Mouse (Mus musculus) T-helper 2 cell (primary cell): ENCODE results near the gene Xrra1.
"Not testable (repeated sequence)": the region's sequence is repeated elsewhere in the genome, so short reads cannot be mapped to it uniquely, and the experiment has no call there.

Experiments used
- in situ Hi-C: fragments of 300-600 bp; cut with MboI, MseI; formaldehyde crosslinking; loops from one replicate; pipeline ENCODE4 v1.15.1; 2025; ENCODE audit warnings: high pct_unique_total_duplicates

The Xrra1 gene

GRCm38 (mm10) chr7:99858813-99859585, at the start of gene Xrra1:
TSS of gene Xrra1 (plus strand) at chr7:99859116.
- in situ Hi-C loops = loop anchor here (5.0 to 10.0 kb wide), 2 partner anchors 37 to 474 kb away; partner anchors contain the start of gene Gdpd5

DNA sequence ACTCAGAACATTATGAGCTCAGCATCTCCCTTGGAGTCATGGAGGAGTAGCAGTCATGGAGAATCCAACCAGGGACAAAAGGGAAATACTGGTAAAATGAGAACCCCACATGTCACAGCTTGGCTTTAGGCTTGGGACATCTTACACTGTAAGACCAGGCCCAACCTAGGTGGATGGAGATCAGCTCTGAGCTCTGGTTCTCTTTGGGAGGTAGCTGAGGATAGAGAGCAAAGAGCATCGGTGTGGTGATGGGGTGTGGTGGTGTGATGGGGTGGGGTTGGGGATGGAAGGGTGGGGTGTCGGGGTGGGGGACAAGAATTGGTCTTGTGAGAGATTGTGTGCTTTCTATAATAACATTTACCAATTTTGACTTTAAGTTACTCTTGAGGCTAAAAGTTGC, 48.1 kb upstream of the Xrra1 start:
- in situ Hi-C loops = no loop called here

GRCm38 (mm10) chr7:99811661-99812060, 47.3 kb upstream of the Xrra1 start:
- in situ Hi-C loops = no loop called here

DNA sequence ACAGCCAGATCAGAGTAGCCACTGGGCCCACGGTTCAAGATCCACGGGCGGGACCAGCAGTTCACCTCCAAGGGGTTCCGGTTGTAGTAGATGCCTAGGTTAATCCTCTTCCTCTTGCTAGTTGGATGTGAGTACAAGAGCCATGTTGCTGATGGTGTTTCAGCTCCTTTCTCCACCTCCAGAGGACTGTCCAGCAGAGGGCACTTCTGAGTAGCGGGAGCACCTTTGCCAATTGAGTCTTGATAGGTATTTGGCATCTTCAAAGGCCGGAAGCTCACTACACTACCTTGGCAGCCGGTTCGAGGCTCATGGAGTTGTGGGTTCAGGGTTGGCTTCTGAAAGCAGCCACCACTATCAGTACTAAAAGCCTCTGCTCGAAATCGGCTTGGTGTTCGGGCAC, 45.5 kb upstream of the Xrra1 start:
- in situ Hi-C loops = no loop called here

GRCm38 (mm10) chr7:99818181-99818725, 40.7 kb upstream of the Xrra1 start:
- in situ Hi-C loops = not testable (repeated sequence)

DNA sequence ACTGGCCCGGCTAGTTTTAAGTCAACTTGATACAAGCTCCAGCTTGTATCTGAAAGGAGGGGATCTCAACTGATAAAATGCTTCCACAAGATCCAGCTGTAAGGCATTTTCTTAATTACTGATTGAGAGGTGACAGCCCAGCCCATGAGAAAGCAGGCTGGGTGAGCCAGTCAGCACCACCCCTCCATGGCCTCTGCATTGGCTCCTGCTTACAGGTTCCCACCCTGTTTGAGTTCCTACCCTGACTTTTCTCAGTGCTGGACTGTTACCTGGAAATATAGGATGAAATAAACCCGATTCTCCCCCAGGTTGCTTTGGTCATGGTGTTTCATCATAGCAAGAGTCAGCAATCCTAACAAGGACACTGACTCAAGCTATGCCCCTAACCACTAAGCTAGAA, 37.0 kb upstream of the Xrra1 start:
- in situ Hi-C loops = loop anchor here (5.0 kb wide), 1 partner anchor 35 kb away; the partner anchor contains the start of gene Xrra1

- in situ Hi-C loops = loop anchor here (5.0 kb wide), 1 partner anchor 35 kb away; the partner anchor contains the start of gene Xrra1
Measured at GRCm38 (mm10) chr7:99822426-99822825, 36.5 kb upstream of the Xrra1 start.

DNA sequence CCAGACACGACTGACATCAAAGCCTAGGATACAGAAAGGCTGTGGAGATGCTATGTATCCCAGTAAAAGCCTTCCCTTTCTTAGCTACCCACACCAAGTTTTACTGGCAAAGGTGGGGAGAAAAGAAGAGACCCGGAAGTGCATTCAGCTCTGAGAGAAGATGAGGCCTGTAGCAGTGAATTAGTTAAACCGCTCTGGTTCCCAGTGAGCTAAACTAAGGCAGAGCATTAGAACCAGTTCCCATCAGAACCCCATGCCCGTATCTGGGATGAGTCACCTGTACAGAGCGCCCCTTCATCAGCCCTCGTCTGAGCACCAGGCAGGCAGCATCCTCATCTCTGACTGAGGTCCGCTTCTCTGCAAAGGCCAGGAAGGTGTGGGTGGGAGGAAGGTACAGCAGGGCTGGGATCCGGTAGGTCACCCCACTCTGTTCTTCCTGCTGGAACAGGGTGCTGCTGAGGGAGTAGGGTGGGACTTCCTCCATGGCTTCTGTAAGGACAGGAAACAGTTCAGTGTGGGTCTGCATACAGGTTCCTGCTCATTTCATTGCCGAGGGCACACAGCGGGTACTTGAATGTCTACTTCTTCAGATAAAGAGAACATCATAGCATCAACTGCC, 35.8 kb upstream of the Xrra1 start:
- in situ Hi-C loops = loop anchor here (5.0 kb wide), 1 partner anchor 34 kb away; the partner anchor contains the start of gene Xrra1

GRCm38 (mm10) chr7:99824649-99825483, 34.0 kb upstream of the Xrra1 start:
- in situ Hi-C loops = loop anchor here (5.0 kb wide), 1 partner anchor 32 kb away; the partner anchor contains the start of gene Xrra1

GRCm38 (mm10) chr7:99825511-99825910, 33.4 kb upstream of the Xrra1 start:
- in situ Hi-C loops = no loop called here

DNA sequence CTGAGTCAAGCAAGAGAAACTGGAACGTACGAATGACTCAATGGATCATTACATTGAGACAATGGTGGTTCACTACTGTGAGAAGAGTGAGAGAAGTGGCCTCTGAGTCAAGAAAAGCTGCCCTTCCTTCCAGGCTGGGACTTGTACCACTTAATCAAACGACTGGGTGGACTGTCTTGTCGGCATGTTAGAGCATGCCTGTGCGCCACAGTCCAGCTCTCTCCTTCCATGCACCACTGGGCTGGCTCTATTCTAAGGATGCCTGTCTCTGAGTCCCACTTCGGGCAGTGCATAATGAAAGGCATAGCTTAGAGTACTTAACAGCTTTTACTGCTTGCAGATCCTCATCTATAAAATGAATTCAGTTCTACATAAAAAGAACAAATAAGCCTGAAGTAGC, 32.8 kb upstream of the Xrra1 start:
- in situ Hi-C loops = no loop called here

DNA sequence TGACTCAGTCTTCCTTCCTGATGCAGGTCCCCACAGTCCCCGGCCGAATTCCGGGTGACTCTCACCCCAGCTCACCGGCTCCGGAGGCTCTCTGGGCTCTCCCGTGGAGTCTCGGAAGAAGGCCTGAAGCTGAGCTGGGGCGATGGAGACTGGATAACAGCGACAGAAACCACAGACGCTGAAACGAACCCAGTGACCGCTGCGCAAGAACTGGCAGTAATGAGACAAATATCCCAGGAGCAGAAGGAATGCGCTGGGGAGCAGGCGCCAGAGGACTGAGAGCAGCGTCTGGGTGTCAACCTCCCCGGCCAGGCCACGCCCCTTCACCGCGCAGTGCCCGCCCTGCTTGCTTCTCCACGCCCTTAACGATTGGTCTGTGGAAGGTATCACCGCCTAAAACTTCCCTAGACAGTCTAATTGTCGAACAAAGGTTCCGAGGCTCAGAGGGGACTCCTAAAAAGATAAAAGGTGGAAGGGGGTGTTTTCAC, 30.8 kb upstream of the Xrra1 start, which contains the start of gene Neu3:
TSS of gene Neu3 (minus strand) at position 335 of the 488 bp plus-strand sequence.
- in situ Hi-C loops = no loop called here

DNA sequence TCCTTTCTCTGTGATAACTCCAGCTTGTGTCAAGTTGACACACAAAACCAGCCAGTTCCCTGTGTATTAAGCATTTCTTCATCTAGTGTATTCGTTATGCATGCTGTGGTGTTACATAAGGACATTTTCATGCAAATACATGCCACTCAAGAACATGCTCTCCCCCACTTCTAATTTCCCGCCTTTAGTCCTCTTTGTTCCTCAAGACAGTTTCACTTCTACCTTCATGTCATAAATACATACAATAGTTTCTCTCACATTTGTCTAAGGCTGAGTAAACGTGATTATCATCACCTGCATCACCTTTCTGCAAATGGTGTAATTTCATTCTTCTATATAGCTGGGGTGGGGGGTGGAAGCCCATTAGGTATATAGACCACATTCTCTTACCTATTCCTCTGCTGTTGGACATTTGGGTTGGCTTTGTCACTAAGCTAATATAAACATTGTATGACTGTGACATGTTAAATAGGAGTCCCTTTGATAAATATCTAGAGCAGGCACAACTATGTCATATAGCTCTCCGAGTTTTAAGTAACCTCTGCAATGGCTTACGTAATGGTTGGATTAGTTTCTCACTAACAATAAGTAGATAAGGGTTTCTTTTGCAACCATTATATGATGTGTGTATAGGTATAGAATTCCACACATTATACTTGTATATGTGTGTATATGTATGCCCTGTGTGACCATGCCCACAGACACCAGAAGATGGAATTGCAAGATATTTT, 25.6 kb upstream of the Xrra1 start:
- in situ Hi-C loops = no loop called here

DNA sequence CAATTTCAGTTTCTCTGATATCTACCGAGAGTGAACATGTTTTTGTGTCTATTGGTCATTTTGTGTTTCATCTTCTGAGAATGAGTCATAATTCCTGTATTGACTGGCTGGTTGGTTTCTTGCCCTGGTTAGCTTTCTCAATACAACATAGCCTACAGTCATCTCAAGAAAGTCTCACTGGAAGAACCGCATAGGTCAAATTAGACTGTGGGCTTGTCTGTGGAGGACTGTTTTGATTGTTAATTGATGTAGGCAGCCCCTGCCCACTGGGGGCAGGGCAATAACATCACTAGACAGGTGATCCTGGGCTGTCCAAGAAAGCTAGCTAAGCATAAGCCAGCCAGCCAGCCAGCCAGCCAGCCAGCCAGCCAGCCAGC, 25.1 kb upstream of the Xrra1 start:
- in situ Hi-C loops = no loop called here

GRCm38 (mm10) chr7:99834314-99834853, 24.5 kb upstream of the Xrra1 start:
- in situ Hi-C loops = no loop called here

DNA sequence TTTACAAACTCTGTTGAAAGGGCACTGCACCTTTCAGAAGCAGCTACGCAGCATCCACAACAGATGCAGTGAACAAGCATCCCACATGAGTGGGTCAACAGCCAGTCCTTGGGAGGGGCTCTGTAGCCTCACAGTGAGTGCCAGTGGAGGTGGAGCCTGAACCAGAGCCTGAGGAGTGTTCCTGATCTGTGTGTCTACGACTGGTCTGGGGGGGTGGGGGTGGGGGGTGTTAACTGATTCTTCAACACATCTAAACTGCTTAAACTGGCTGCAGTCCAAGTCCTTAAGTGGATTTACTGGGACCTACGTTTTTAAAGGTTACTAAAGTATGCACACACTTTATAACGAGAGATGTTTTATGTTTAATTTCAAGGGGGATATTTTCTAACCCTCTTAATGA, 22.1 kb upstream of the Xrra1 start:
- in situ Hi-C loops = no loop called here

GRCm38 (mm10) chr7:99837358-99838071, 21.4 kb upstream of the Xrra1 start:
- in situ Hi-C loops = no loop called here

DNA sequence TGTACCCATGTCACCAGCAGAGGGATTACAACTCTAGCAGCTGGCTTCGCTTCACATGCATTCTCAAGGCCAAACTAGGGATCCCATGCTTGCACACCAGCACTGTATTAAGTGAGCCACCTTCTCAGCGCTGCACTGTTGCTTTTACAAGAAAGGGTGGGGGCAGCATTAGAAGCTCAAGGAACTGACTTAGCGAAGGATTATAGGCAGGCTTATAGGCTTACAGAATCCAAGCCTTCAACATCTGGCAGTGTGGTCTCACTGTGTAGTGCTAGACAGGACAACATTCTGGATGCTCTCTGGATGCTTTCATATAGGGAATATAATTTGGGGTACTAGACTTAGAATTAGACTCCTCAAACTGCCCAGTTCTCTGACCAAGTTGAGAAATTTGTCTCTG, 20.7 kb upstream of the Xrra1 start:
- in situ Hi-C loops = no loop called here

GRCm38 (mm10) chr7:99845533-99846236, 13.2 kb upstream of the Xrra1 start:
- in situ Hi-C loops = no loop called here
